Mouse (Mus musculus) CH12.LX (cell line): ENCODE measurements around the gene Olfr651.

Experiments
- POLR2A ChIP-seq: IDR thresholded peaks from 2 replicates; pipeline ENCODE4 v1.6.1; 2011; ENCODE audit warnings: low read depth, mild to moderate bottlenecking, improper control_type of control experiment, low read length
- ZMIZ1 ChIP-seq: IDR thresholded peaks from 2 replicates; pipeline ENCODE4 v1.6.1; 2012; ENCODE audit warnings: low read depth, mild to moderate bottlenecking, inconsistent platforms, low read length, improper control_type of control experiment

- no peak for TF ChIP-seq POLR2A
- no peak for TF ChIP-seq ZMIZ1
These were observed 30.9 kb downstream of the Olfr651 start for GRCm38 (mm10) chr7:104580846-104581245.
